Mouse (Mus musculus) cortical plate, adult 2 months (tissue): ENCODE data around the gene Lime1. TPM values are rescaled to one million over a fixed set of nuclear protein-coding genes. Genes with fewer than 3 reads are reported as not detected.

Experiments used
- H3K27ac ChIP-seq: fragments of 200-500 bp; 2 replicates; pipeline ENCODE4 v1.5.1; 2012; ENCODE audit warnings: low read length, control low read depth, inconsistent platforms; ENCODE audit not compliant: insufficient read depth
- H3K4me1 ChIP-seq: fragments of 200-500 bp; 2 replicates; pipeline ENCODE4 v1.6.1; 2011; ENCODE audit warnings: low read length; ENCODE audit not compliant: control insufficient read depth, insufficient read depth
- H3K4me3 ChIP-seq: fragments of 200-500 bp; 2 replicates; pipeline ENCODE4 v1.5.1; 2011; ENCODE audit warnings: mild to moderate bottlenecking, low read length, control low read depth; ENCODE audit not compliant: insufficient read depth
- CTCF ChIP-seq: fragments of 200-500 bp; IDR thresholded peaks from 2 replicates; pipeline ENCODE4 v1.5.1; 2011; ENCODE audit warnings: mild to moderate bottlenecking, control low read depth, low read length; ENCODE audit not compliant: insufficient read depth; ENCODE audit errors: extremely low read depth
- POLR2A ChIP-seq: fragments of 200-500 bp; IDR thresholded peaks from 2 replicates; pipeline ENCODE4 v1.6.1; 2011; ENCODE audit warnings: mild to moderate bottlenecking, low read length, control low read depth; ENCODE audit not compliant: insufficient read depth; ENCODE audit errors: extremely low read depth
- polyA plus RNA-seq: library from polyadenylated mRNA; depleted of rRNA; stranded (reverse); fragments of >200 nt; gene quantifications from 2 replicates; pipeline ENCODE4 v1.2.3, GENCODE M21; 2012

Gene Lime1
- polyA plus RNA-seq, 1 experiment = 66.5 TPM

- no peak overlapping the region for H3K4me3 ChIP-seq
- H3K4me1 ChIP-seq = no peaks in the 10 kb centered on the region
- TF ChIP-seq POLR2A (no peak), CTCF (no peak)
- H3K27ac ChIP-seq = no peak overlapping the region
Observed at GRCm38 (mm10) chr2:181390136-181390870, 10.4 kb downstream of the Lime1 start.

- TF ChIP-seq CTCF = no peak
- no peak for TF ChIP-seq POLR2A
- H3K4me3 ChIP-seq = no peak overlapping the region
- H3K4me1 ChIP-seq = no peaks in the 10 kb centered on the region
- H3K27ac ChIP-seq = no peak overlapping the region
Observed at GRCm38 (mm10) chr2:181391022-181391421, 11.1 kb downstream of the Lime1 start.

GRCm38 (mm10) chr2:181391541-181391940, 11.7 kb downstream of the Lime1 start:
- no peak overlapping the region for H3K4me3 ChIP-seq
- no peaks in the 10 kb centered on the region for H3K4me1 ChIP-seq
- TF ChIP-seq POLR2A (no peak), CTCF (no peak)
- H3K27ac ChIP-seq = no peak overlapping the region

GRCm38 (mm10) chr2:181392600-181393213, 12.8 kb downstream of the Lime1 start:
- TF ChIP-seq CTCF (peak; percentile 91), POLR2A (no peak)
- H3K4me3 ChIP-seq = no peak overlapping the region
- no peaks in the 10 kb centered on the region for H3K4me1 ChIP-seq
- no peak overlapping the region for H3K27ac ChIP-seq

GRCm38 (mm10) chr2:181394086-181394485, 14.2 kb downstream of the Lime1 start:
- TF ChIP-seq POLR2A = no peak
- no peak for TF ChIP-seq CTCF
- no peak overlapping the region for H3K4me3 ChIP-seq
- H3K4me1 ChIP-seq = no peaks in the 10 kb centered on the region
- no peak overlapping the region for H3K27ac ChIP-seq

GRCm38 (mm10) chr2:181397207-181397761, 17.4 kb downstream of the Lime1 start:
- Histone ChIP-seq H3K4me3 (no peak overlapping the region), H3K27ac (no peak overlapping the region), H3K4me1 (no peaks in the 10 kb centered on the region)
- TF ChIP-seq POLR2A (no peak), CTCF (no peak)

GRCm38 (mm10) chr2:181401497-181401896, 21.6 kb downstream of the Lime1 start:
- TF ChIP-seq CTCF (no peak), POLR2A (no peak)
- Histone ChIP-seq H3K4me3 (no peak overlapping the region), H3K27ac (no peak overlapping the region), H3K4me1 (no peaks in the 10 kb centered on the region)

GRCm38 (mm10) chr2:181403722-181404121, 23.8 kb downstream of the Lime1 start:
- H3K4me1 ChIP-seq = no peaks in the 10 kb centered on the region
- TF ChIP-seq POLR2A (no peak), CTCF (no peak)
- no peak overlapping the region for H3K27ac ChIP-seq
- H3K4me3 ChIP-seq = no peak overlapping the region

- H3K4me1 ChIP-seq = no peaks in the 10 kb centered on the region
- TF ChIP-seq POLR2A = no peak
- no peak for TF ChIP-seq CTCF
- H3K27ac ChIP-seq = no peak overlapping the region
- H3K4me3 ChIP-seq = no peak overlapping the region
Observed at GRCm38 (mm10) chr2:181409643-181410042, 29.8 kb downstream of the Lime1 start.
